Mouse (Mus musculus) embryonic fibroblast, embryonic 13.5 days (primary cell): ENCODE measurements around the gene Snrnp25. TPM values are rescaled to one million over a fixed set of nuclear protein-coding genes. Genes with fewer than 3 reads are reported as not detected.

Experiments used
- H3K27ac ChIP-seq: 2 replicates; pipeline ENCODE4 v1.5.1; 2012; ENCODE audit warnings: low read length, control low read depth, inconsistent platforms; ENCODE audit not compliant: insufficient read depth
- H3K4me1 ChIP-seq: 2 replicates; pipeline ENCODE4 v1.6.1; 2011; ENCODE audit warnings: low read length; ENCODE audit not compliant: control insufficient read depth, insufficient read depth
- H3K4me3 ChIP-seq: 2 replicates; pipeline ENCODE4 v1.5.1; 2011; ENCODE audit warnings: mild to moderate bottlenecking, control low read depth, low read length; ENCODE audit not compliant: insufficient read depth
- CTCF ChIP-seq: IDR thresholded peaks from 2 replicates; pipeline ENCODE4 v1.5.1; 2011; ENCODE audit warnings: mild to moderate bottlenecking, control low read depth, low read length, moderate library complexity, borderline replicate concordance; ENCODE audit not compliant: insufficient read depth
- POLR2A ChIP-seq: IDR thresholded peaks from 2 replicates; pipeline ENCODE4 v1.6.1; 2011; ENCODE audit warnings: low read depth, mild to moderate bottlenecking, control low read depth, low read length, moderate library complexity
- polyA plus RNA-seq: library from polyadenylated mRNA; stranded (reverse); fragments of >200 nt; gene quantifications from 2 replicates; pipeline ENCODE4 v1.2.4, GENCODE M21; 2011; ENCODE audit warnings: low read depth; ENCODE audit not compliant: missing spikeins, insufficient read length

Gene Snrnp25
- polyA plus RNA-seq, 1 experiment: 20.4 TPM

DNA sequence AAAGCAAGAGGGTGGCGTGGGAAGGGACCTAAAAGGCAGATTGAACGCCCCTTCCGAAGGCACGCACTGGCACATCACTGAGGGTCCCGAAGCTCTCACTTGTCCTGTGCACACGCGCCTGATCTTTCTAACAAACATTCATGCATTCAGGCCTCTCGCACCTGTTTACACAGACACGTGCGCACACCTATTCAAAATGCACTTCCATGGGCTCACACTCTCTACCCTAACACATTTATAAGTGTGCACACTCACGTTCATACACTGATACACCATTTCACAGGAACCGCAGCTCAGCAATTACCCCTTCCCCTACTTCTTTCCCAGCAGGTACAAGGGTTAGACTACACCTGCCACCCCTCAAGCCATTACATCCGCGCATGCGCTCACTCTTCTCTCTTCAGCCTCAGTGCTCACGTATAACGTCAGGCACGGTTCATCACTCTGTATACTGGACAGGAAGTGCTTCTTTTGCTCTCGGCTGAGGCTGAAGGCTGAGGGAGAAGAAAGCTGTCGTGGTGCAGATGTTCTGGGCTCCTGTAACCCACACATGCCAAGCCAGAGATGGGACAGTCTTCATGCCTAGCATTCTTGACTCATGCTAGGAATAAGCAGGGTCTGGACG lies 17.5 kb downstream of the Snrnp25 start:
- Histone ChIP-seq H3K27ac (peak overlapping the region; percentile 45), H3K4me1 (peaks cover 30% of the 10 kb centered on the region), H3K4me3 (peak overlapping the region; percentile 25)
- TF ChIP-seq POLR2A: no peak
- no peak for TF ChIP-seq CTCF

DNA sequence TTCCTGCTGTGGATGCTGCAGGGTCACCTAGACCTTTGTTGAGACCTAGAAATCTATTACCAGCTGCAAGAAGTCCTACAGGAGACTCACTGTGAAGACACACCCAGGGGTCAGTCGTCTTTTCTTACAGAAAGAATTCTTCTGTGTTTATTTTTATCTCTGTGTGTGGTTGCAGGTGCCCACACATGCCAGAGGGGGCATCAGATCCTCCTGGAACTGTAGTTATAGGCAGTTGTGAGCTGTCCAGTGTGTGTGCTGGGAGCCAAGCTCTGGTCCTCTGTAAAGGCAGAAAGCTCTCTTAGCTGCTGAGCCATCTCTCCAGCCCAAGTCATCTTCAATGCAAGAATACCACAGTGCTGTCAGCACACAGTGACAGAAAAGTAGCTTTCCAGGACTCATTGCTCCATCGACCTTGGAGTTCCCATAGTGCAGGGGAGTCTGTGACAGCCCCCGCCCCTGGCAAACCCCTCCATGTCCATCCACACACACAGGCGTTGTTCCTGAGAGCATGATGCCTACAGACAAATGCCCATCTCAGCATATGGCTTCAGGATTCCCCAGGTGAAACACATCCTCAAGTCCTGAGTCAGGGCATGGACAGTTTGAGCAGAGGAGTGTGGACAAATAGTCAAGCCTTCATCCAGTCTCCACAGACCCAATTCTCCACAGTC lies 18.2 kb downstream of the Snrnp25 start:
- H3K4me1 ChIP-seq: peaks cover 26% of the 10 kb centered on the region
- H3K4me3 ChIP-seq: no peak overlapping the region
- TF ChIP-seq CTCF: no peak
- TF ChIP-seq POLR2A: no peak
- 0 out of 2 replicates have a peak overlapping the region, but pooled peaks have one; percentile 91 for H3K27ac ChIP-seq

DNA sequence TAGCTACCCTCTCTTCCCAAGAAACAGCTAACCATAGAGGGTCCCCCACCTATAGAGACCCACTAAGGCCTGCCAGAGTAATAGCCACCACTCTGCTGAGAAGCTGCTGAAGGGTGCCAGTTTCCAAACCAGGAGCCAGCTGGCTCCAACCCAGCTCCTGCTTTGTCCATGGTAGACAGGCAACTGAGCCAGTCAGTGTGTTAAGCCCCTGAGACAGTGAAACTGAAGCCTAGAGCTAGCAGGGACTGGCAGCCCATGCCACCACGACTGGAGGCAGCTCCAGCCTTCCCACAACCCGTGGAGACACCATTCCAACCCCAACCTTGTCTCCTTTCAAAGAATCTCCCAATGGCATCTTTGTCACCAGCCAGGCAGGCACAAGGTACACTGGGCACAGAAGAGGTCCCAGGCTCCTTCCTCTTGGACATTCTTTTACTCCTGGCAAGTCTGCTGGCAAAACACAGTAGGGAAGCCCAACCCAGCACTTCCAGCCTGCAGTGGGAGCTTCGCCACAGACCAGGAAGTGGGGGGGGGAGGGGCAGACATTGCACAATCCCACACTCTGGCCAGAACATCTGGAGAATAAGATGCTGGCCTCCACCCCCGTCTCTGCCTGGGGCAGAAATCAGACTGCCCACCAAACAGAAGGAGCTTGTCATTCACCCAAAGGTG lies 19.4 kb downstream of the Snrnp25 start:
- Histone ChIP-seq H3K4me1 (peaks cover 17% of the 10 kb centered on the region), H3K4me3 (no peak overlapping the region), H3K27ac (peak overlapping the region; percentile 91)
- no peak for TF ChIP-seq POLR2A
- TF ChIP-seq CTCF: no peak

DNA sequence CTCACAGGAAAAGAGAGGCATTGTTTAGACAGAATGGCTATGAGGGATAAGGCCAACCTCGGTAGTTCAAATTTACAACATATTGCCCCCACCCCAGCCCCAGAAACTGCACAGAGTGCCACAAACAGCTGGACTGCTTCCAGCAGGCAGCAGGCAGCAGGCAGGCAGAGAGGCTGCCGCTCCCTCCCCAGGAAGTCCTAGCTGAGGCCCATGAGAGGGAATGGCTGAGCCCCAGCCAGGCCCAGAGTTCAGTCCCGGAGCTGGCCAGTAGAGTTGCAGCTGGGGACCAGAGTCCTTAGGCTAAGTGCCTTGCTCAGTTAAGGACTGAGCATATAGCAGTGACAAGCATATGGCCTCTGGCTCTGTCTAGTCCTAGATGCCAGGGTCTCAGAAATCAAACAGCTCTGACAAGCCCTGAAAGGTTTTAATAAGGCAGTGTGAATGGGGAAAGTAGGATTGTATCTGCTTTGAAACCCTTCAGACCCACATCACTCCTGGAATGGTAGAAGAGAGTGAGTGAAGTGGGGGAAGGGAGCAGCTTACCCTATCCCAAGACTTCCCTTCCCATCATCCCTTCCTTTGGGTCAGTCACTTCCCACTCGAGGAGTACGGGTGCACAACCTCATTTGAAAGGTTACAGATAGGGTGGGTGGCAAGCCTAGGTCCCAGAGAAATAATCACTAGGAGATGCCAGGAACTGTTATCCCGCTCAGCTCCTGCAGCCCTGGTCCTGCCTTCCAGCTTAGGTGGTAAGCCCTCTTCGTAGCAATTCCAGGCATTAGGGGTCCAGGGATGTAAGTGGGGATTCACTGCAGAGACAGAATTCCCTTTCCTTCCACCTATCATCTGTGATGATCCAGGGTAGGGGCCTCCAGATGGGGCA lies 20.2 kb downstream of the Snrnp25 start:
- Histone ChIP-seq H3K4me3 (no peak overlapping the region), H3K4me1 (peaks cover 17% of the 10 kb centered on the region), H3K27ac (peak overlapping the region; percentile 91)
- no peak for TF ChIP-seq CTCF
- TF ChIP-seq POLR2A: no peak; the same call in 1 of the 2 replicates

DNA sequence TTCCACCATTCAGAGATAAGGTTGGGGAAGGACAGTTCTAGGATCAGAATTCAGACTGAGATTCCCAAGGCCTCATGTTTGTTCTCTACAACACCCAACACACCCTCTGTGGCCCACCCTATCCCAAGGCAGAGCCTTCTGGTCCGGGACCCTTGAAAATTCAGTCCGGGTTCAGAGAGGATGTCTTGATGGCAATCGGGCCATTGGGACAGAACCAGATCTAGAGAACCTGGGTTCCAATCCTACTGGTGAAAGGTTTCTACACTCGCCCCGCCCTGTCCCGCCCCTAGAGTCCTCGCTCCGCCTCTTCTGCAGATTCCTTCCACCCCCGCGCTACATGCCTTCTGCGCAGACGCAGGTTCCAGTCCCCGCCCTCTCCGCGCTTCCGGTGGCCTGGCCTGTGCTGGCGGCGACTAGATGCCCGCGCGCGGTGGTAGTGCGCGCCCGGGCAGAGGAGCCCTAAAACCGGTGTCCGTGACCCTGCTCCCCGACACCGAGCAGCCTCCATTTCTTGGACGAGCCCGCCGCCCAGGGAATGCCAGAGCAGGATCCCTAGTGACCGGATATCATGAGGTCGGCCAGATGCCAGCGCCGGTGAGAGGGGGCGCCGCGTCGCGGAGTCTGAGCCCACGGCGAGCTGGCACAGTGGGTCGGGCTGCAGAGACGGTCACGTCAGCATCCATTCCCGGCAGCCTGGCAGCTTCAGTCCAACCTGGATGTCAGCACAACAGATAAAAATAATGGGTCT lies 21.1 kb downstream of the Snrnp25 start, which contains the start of gene Mpg:
Mpg (plus strand) TSS at position 382 of the 748 bp plus-strand sequence.
- Histone ChIP-seq H3K4me3 (peak within 1 kb of the TSS; percentile 76), H3K27ac (peak within 1 kb of the TSS; percentile 91), H3K4me1 (peaks cover 17% of the 10 kb centered on the region)
- no peak for TF ChIP-seq CTCF
- peak; percentile 96 for TF ChIP-seq POLR2A

DNA sequence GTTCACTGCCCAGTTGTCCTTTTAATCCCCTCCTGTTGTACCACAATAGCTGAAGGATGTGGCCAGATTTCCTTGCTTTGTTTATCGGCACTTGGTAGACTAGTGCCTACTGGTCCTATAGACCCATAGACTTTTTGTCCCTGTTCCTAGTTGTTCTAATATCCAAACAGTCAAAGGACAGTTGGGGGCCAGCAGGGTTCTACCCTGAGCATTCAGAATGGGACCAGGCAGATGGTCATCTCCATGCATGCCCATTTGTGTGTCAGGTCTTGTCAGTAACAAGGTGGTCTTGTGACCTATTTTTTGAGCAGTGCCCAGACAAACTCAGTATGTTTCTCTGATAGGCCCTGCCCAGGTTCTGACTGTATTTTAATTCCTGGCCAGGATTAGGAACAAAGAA lies 21.8 kb downstream of the Snrnp25 start:
- peaks cover 17% of the 10 kb centered on the region for H3K4me1 ChIP-seq
- H3K4me3 ChIP-seq: peak overlapping the region; percentile 76
- H3K27ac ChIP-seq: peak overlapping the region; percentile 89; the same call in 1 of the 2 replicates
- TF ChIP-seq POLR2A: peak; percentile 44
- no peak for TF ChIP-seq CTCF

DNA sequence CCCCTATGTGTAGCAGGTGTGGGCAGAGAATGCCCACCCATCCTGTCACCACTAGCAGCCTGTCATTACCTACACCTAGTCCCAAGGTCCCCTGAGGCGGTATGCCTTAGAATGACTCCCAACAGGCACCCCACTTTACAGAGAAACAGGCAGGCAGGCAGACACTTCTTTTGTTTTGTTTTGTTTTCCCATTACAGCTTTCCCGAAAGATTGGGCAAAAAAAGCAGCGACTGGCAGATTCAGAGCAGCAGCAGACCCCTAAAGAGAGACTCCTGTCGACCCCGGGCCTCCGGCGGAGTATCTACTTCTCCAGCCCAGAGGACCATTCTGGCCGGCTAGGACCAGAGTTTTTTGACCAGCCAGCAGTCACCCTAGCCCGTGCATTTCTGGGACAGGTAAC lies 22.3 kb downstream of the Snrnp25 start:
- TF ChIP-seq POLR2A (no peak), CTCF (no peak)
- H3K4me3 ChIP-seq: no peak overlapping the region
- peaks cover 14% of the 10 kb centered on the region for H3K4me1 ChIP-seq
- H3K27ac ChIP-seq: no peak overlapping the region

DNA sequence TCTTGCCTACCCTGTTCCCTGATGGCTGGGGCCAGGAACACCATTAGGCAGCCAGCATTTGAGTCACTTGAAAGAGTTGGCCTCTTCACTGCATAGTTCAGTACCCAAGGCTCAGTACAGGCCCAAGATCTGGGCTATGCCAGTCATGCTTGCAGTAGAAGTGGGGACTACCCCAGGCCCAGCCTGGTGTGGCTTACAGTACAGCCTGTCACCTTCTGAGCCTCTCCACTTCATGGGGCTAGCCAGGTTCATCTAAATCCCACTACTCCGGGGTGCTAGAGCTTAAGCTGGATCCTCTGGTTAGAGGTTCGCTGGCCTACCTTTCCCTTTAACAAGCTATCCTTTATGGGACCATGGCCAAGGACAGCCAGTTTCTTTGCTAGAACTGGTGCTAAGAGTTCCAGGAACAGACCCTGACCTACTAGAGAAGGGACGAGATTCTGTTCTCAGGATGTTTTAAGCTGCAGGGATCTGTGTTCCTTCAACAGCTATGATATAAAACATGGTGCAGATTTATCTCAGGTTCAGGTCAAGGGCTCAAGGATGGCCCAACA lies 23.2 kb downstream of the Snrnp25 start:
- H3K4me3 ChIP-seq: no peak overlapping the region
- no peak overlapping the region for H3K27ac ChIP-seq
- H3K4me1 ChIP-seq: peaks cover 10% of the 10 kb centered on the region
- TF ChIP-seq CTCF: no peak
- no peak for TF ChIP-seq POLR2A
